Comparison of ENCODE assay signal across 13 mouse cellular contexts in the genomic region with DNA sequence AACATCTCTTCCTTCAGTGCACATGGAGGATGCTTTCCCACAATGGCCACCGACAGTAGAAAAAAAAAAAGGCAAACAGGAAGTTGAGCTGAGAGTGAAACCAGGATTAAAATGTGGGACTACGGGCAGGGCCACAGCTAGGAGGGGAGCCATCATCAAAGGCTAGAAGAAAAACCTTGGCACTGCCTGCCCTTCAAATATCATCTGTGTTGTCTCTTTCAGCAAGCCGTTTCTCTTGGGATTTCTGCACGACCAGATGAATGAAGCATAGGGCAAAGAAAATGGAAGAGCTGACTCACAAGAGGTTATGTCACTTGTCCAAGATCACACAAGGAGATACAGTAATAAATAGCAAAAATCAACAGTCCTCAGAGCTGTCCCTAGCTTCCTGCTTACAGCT.
"Had no signal": no experiment of that assay in that cellular context is flagged by ENCODE, and none has a peak within 500 bp of the region (broad histone marks: within the 10 kb centered on the region; RNA-seq: fewer than 3 reads in every experiment).

No protein-coding gene starts in this region.

- H3K4me1 ChIP-seq: limb, embryonic 10.5 days; liver, embryonic 15.5 days; midbrain, embryonic 13.5 days; neural tube, embryonic 15.5 days had no signal

- H3K36me3 ChIP-seq: limb, embryonic 10.5 days; liver, embryonic 15.5 days; midbrain, embryonic 13.5 days; neural tube, embryonic 15.5 days had no signal

- H3K27me3 ChIP-seq: liver, embryonic 15.5 days; midbrain, embryonic 13.5 days; neural tube, embryonic 15.5 days had no signal

- H3K27ac ChIP-seq: layer of hippocampus, adult 2 months; limb, embryonic 10.5 days; liver, embryonic 15.5 days; midbrain, embryonic 13.5 days; neural tube, embryonic 15.5 days had no signal

- DNase-seq: kidney, postnatal 10 days; kidney, postnatal 4 days; lung, adult 2 months; lung, postnatal 36 days; spleen, adult 18-20 months; thymus, adult 18-20 months; thymus, postnatal 14 days had no signal

- H3K4me2 ChIP-seq: liver, embryonic 11.5 days; liver, embryonic 15.5 days; midbrain, embryonic 13.5 days; neural tube, embryonic 15.5 days had no signal

- H3K4me3 ChIP-seq: layer of hippocampus, adult 2 months; limb, embryonic 10.5 days; liver, embryonic 15.5 days; midbrain, embryonic 13.5 days; neural tube, embryonic 15.5 days had no signal

- H3K9me3 ChIP-seq: limb, embryonic 10.5 days; liver, embryonic 15.5 days; midbrain, embryonic 13.5 days; neural tube, embryonic 15.5 days had no signal

- H3K9ac ChIP-seq: liver, embryonic 15.5 days; midbrain, embryonic 13.5 days; neural tube, embryonic 15.5 days had no signal
